Mouse (Mus musculus): ENCODE measurements at regions not wholly inside any gene's neighbourhood (a gene's known extent, or its start where the extent isn't known, plus 50 kb on each side); places are given as distances from the start of the nearest gene placed in this dataset.

DNA sequence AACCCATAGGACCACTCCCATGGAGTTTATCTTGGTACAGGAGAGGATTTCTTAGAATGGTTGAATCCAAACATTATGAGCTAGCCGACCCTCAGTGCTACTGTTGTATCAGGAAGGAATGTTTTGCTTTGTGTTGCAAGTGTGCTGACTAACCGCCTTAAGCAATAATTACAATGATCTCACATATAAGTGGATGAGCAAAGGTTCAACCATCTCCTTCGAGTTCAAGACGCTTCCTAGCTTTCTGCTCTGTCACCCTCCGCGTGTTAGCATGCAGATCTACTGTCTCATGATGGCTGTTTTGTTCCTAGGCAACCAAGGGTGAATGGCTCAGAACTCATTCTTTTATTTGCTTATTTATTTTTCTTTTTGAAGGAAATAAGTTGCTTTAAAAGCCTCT, 84.7 kb downstream of the Klf5 start:
- Histone ChIP-seq H3K4me1 (ENCODE audit: control insufficient read depth, insufficient read depth, low read length) (no peaks in the 10 kb centered on the region), H3K9ac (ENCODE audit: low read length) (no peak overlapping the region), H3K36me3 (ENCODE audit: control insufficient read depth, insufficient read depth, low read length) (no peaks in the 10 kb centered on the region), H3K4me3 (ENCODE audit: low read depth, low read length) (no peak overlapping the region), H3K9me3 (ENCODE audit: control insufficient read depth, low read length) (no peaks in the 10 kb centered on the region), H3K27me3 (ENCODE audit: control insufficient read depth, insufficient read depth, low read length) (no peaks in the 10 kb centered on the region), H3K4me2 (no peak overlapping the region), H3K27ac (ENCODE audit: low read depth, low read length) (no peak overlapping the region)
- 88% methylated on average over 6 of the region's 6 CpGs for WGBS
- DNase-seq (ENCODE audit: low spot score, missing footprints) = no peak
- ATAC-seq (ENCODE audit: low FRiP score) = no peak

DNA sequence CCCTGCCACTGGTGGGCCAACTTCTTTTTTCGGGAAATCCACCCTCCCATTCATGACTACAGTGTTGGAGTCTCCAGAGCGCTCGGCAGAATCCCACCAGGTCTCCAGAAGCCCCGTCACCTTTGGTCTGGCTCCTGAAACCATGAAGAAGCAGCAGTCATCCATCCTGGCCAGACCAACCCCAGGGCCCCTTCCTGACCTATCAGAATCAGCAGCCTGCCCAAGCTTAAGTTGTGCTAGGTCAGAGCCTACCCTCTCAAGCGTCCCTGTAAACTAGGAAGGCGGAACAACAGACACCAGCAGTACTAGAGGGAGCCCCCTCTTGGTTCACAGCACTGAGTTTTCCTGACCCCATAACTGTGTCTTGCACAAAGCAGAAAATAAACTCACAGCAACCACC, 89.1 kb downstream of the Klf5 start:
- H3K27ac ChIP-seq (ENCODE audit: low read depth, low read length) = no peak overlapping the region
- H3K9me3 ChIP-seq (ENCODE audit: control insufficient read depth, low read length) = no peaks in the 10 kb centered on the region
- ATAC-seq (ENCODE audit: low FRiP score) = no peak
- no peak for DNase-seq (ENCODE audit: low spot score, missing footprints)
- WGBS = 93% methylated on average over 6 of the region's 6 CpGs
- H3K9ac ChIP-seq (ENCODE audit: low read length) = no peak overlapping the region
- no peaks in the 10 kb centered on the region for H3K36me3 ChIP-seq (ENCODE audit: control insufficient read depth, insufficient read depth, low read length)
- H3K4me2 ChIP-seq = no peak overlapping the region
- H3K4me1 ChIP-seq (ENCODE audit: control insufficient read depth, insufficient read depth, low read length) = no peaks in the 10 kb centered on the region
- no peak overlapping the region for H3K4me3 ChIP-seq (ENCODE audit: low read depth, low read length)
- no peaks in the 10 kb centered on the region for H3K27me3 ChIP-seq (ENCODE audit: control insufficient read depth, insufficient read depth, low read length)

DNA sequence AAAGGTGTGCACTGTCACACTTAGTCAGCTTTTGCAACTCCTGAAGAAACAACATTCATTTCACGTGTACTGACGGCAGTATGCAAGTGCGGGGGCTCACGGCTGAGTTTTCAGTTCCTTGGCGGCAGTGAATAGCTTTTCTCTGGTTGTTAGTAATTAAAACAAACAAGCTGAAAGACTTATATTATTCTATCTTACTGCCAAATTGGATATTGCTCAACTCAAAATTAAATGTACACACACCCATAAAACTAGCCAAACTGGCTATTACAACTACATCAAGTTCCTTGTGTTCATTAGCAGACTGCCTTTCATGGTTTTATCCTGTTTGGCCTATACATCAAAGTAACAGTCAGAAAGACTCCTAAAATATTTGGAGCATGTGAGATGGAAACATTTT, 90.8 kb downstream of the Klf5 start:
- Histone ChIP-seq H3K27ac (ENCODE audit: low read depth, low read length) (no peak overlapping the region), H3K4me3 (ENCODE audit: low read depth, low read length) (no peak overlapping the region), H3K27me3 (ENCODE audit: control insufficient read depth, insufficient read depth, low read length) (no peaks in the 10 kb centered on the region), H3K4me2 (no peak overlapping the region), H3K36me3 (ENCODE audit: control insufficient read depth, insufficient read depth, low read length) (no peaks in the 10 kb centered on the region), H3K9me3 (ENCODE audit: control insufficient read depth, low read length) (no peaks in the 10 kb centered on the region), H3K9ac (ENCODE audit: low read length) (no peak overlapping the region), H3K4me1 (ENCODE audit: control insufficient read depth, insufficient read depth, low read length) (no peaks in the 10 kb centered on the region)
- DNase-seq (ENCODE audit: low spot score, missing footprints) (no peak), ATAC-seq (ENCODE audit: low FRiP score) (no peak)
- 93% methylated on average over 5 of the region's 5 CpGs for WGBS

DNA sequence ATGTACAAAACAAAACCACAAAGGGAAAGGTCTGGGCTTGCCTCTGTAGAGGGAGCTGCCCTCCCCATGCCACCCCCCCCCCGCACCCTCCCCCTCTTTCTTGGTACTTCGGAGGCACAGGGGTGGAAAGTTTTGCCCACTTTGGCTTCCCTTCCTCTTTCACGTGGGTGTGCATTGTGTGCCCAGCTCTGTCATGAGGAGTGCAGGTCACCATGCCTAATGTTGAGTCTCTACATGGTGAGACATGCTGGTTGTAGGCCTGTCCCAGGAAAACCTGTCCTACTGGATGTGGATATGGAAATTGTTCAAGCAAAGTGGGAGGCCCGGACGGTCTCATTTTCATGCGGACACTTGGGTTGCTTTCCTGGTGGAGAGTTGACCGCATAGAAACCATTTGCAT, 93.2 kb downstream of the Klf5 start:
- ATAC-seq (ENCODE audit: low FRiP score) (no peak), DNase-seq (ENCODE audit: low spot score, missing footprints) (no peak)

DNA sequence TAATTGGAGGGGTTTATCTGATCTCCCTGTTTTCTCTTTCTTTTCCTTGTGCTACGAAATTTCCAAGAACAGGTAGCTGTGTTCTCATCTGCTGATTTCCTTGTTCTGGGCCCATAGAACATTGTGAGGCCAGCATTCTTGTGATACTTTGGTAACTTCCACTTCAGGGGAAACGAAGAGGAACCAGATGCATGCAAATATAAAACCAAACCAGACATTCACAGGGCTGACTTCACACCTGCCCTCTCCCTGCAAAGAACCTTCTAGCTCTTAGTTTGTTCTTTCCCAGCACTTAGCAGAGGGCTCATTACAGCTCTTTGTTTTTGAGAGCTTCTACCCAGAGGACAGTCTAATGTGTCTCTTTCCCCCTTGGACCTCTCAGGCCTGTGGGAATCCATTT, 94.3 kb downstream of the Klf5 start:
- Histone ChIP-seq H3K9me3 (ENCODE audit: control insufficient read depth, low read length) (no peaks in the 10 kb centered on the region), H3K9ac (ENCODE audit: low read length) (no peak overlapping the region), H3K27ac (ENCODE audit: low read depth, low read length) (no peak overlapping the region), H3K4me1 (ENCODE audit: control insufficient read depth, insufficient read depth, low read length) (no peaks in the 10 kb centered on the region), H3K36me3 (ENCODE audit: control insufficient read depth, insufficient read depth, low read length) (no peaks in the 10 kb centered on the region), H3K4me3 (ENCODE audit: low read depth, low read length) (no peak overlapping the region), H3K27me3 (ENCODE audit: control insufficient read depth, insufficient read depth, low read length) (no peaks in the 10 kb centered on the region), H3K4me2 (no peak overlapping the region)
- WGBS = 85% methylated on average over 2 of the region's 2 CpGs
- DNase-seq (ENCODE audit: low spot score, missing footprints) (no peak), ATAC-seq (ENCODE audit: low FRiP score) (no peak)

More for the DNA sequence above, 93.2 kb downstream of the Klf5 start:
- Histone ChIP-seq H3K4me3 (ENCODE audit: low read depth, low read length) (no peak overlapping the region), H3K9me3 (ENCODE audit: control insufficient read depth, low read length) (no peaks in the 10 kb centered on the region), H3K4me2 (no peak overlapping the region), H3K27me3 (ENCODE audit: control insufficient read depth, insufficient read depth, low read length) (no peaks in the 10 kb centered on the region), H3K4me1 (ENCODE audit: control insufficient read depth, insufficient read depth, low read length) (no peaks in the 10 kb centered on the region), H3K36me3 (ENCODE audit: control insufficient read depth, insufficient read depth, low read length) (no peaks in the 10 kb centered on the region), H3K27ac (ENCODE audit: low read depth, low read length) (no peak overlapping the region), H3K9ac (ENCODE audit: low read length) (no peak overlapping the region)
- 87% methylated on average over 7 of the region's 7 CpGs for WGBS

DNA sequence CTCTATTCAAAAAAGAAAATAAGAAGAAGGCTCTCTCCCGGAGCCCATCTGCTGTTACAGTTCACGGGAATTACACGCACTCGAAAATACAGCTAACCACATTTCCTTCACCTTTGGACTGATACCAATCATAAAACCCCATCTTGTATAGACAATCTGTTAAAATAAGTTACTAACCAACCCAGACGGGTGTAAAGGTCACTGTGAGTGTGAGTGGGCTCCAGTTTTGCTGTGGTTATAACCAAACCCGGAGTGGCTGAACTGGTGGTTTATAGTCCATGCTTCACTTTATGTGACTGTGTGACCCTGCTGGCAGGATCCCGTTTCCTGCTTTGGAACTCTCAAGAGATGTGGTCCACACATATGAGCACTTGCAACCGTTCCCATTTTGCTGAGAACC, 95.1 kb downstream of the Klf5 start:
- DNase-seq (ENCODE audit: low spot score, missing footprints) (no peak), ATAC-seq (ENCODE audit: low FRiP score) (no peak)
- no peaks in the 10 kb centered on the region for H3K4me1 ChIP-seq (ENCODE audit: control insufficient read depth, insufficient read depth, low read length)
- no peaks in the 10 kb centered on the region for H3K9me3 ChIP-seq (ENCODE audit: control insufficient read depth, low read length)
- H3K36me3 ChIP-seq (ENCODE audit: control insufficient read depth, insufficient read depth, low read length) = no peaks in the 10 kb centered on the region
- no peak overlapping the region for H3K4me2 ChIP-seq
- H3K27ac ChIP-seq (ENCODE audit: low read depth, low read length) = no peak overlapping the region
- H3K27me3 ChIP-seq (ENCODE audit: control insufficient read depth, insufficient read depth, low read length) = no peaks in the 10 kb centered on the region
- no peak overlapping the region for H3K9ac ChIP-seq (ENCODE audit: low read length)
- H3K4me3 ChIP-seq (ENCODE audit: low read depth, low read length) = no peak overlapping the region
- WGBS = 94% methylated on average over 8 of the region's 8 CpGs

DNA sequence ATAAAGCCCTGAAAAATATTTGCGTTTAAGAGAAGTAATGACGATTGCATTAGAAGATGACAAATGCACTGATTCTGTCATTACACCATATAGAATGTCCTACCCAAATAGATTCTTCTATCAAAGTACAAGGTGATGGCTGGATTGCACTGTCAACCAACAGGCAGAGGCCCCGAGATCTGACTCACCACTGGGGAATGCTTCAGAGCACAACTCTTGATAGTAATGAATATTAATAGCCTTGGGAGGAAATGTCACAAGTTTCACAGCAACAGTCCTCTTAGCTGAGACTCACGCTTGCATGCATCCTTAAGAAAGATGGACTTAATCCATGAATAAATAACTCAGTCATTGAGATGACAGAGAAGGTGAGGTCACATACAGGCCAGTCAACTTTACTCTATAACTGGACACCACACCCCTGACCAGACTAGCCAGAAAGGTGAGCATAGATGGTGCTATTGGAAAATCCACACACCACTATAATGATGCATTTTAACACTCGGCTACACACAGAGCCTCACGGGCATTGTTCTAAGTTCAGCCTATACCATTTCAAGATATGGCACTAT, 104.8 kb downstream of the Klf5 start:
- DNase-seq (ENCODE audit: low spot score, missing footprints) (no peak), ATAC-seq (ENCODE audit: low FRiP score) (no peak)
- H3K36me3 ChIP-seq (ENCODE audit: control insufficient read depth, insufficient read depth, low read length) = no peaks in the 10 kb centered on the region
- H3K27ac ChIP-seq (ENCODE audit: low read depth, low read length) = no peak overlapping the region
- H3K9me3 ChIP-seq (ENCODE audit: control insufficient read depth, low read length) = no peaks in the 10 kb centered on the region
- no peak overlapping the region for H3K4me2 ChIP-seq
- no peak overlapping the region for H3K9ac ChIP-seq (ENCODE audit: low read length)
- H3K4me1 ChIP-seq (ENCODE audit: control insufficient read depth, insufficient read depth, low read length) = no peaks in the 10 kb centered on the region
- H3K27me3 ChIP-seq (ENCODE audit: control insufficient read depth, insufficient read depth, low read length) = no peaks in the 10 kb centered on the region
- H3K4me3 ChIP-seq (ENCODE audit: low read depth, low read length) = no peak overlapping the region
- 82% methylated on average over 6 of the region's 6 CpGs for WGBS

DNA sequence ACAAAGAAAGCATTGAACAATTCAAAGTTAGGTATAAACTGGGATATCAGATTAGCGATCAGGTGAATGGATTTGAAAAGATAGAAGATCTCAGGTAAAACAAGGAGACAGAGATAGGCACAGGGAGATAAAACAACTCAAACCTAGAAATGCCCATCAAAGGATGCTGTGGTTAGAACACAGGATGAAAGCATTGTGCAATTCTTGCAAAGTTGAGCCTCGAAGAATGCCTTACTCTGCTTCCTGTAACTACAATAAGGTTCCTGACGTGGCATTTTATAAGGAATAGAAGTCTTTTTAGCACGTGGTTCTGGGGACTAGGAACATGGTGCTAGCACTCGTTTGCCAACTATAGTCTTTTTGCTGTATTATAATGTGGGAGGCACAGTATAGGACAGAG, 106.7 kb downstream of the Klf5 start:
- H3K27ac ChIP-seq (ENCODE audit: low read depth, low read length) = no peak overlapping the region
- no peaks in the 10 kb centered on the region for H3K4me1 ChIP-seq (ENCODE audit: control insufficient read depth, insufficient read depth, low read length)
- no peak for DNase-seq (ENCODE audit: low spot score, missing footprints)
- no peak overlapping the region for H3K4me2 ChIP-seq
- H3K36me3 ChIP-seq (ENCODE audit: control insufficient read depth, insufficient read depth, low read length) = no peaks in the 10 kb centered on the region
- ATAC-seq (ENCODE audit: low FRiP score) = no peak
- H3K4me3 ChIP-seq (ENCODE audit: low read depth, low read length) = no peak overlapping the region
- H3K9ac ChIP-seq (ENCODE audit: low read length) = no peak overlapping the region
- H3K9me3 ChIP-seq (ENCODE audit: control insufficient read depth, low read length) = no peaks in the 10 kb centered on the region
- no peaks in the 10 kb centered on the region for H3K27me3 ChIP-seq (ENCODE audit: control insufficient read depth, insufficient read depth, low read length)
- 81% methylated on average over 5 of the region's 5 CpGs for WGBS

DNA sequence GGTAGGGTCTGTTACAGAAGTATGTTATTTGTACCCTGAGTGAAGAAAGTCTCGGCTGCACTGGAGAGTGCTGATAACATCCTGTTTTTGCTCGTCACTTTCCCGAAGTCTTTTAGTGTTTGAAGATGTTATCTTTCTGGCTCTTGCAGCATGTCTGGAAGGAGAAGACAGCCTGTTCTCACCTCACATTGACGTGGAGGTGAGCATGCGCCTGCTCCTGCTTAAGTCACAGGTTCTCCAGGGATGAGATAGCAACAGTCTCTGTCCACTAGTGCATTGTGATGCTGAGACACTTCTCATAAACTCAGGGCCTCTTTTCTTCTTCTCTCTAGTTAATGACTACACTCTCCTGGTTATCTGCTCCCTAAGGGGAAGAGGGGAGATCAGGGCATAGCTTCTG, 113.3 kb downstream of the Klf5 start:
- H3K9me3 ChIP-seq (ENCODE audit: control insufficient read depth, low read length) = no peaks in the 10 kb centered on the region
- no peaks in the 10 kb centered on the region for H3K36me3 ChIP-seq (ENCODE audit: control insufficient read depth, insufficient read depth, low read length)
- no peaks in the 10 kb centered on the region for H3K4me1 ChIP-seq (ENCODE audit: control insufficient read depth, insufficient read depth, low read length)
- H3K4me3 ChIP-seq (ENCODE audit: low read depth, low read length) = no peak overlapping the region
- no peak overlapping the region for H3K4me2 ChIP-seq
- no peak overlapping the region for H3K9ac ChIP-seq (ENCODE audit: low read length)
- 83% methylated on average over 5 of the region's 5 CpGs for WGBS
- H3K27me3 ChIP-seq (ENCODE audit: control insufficient read depth, insufficient read depth, low read length) = no peaks in the 10 kb centered on the region
- no peak for DNase-seq (ENCODE audit: low spot score, missing footprints)
- no peak overlapping the region for H3K27ac ChIP-seq (ENCODE audit: low read depth, low read length)
- ATAC-seq (ENCODE audit: low FRiP score) = no peak

DNA sequence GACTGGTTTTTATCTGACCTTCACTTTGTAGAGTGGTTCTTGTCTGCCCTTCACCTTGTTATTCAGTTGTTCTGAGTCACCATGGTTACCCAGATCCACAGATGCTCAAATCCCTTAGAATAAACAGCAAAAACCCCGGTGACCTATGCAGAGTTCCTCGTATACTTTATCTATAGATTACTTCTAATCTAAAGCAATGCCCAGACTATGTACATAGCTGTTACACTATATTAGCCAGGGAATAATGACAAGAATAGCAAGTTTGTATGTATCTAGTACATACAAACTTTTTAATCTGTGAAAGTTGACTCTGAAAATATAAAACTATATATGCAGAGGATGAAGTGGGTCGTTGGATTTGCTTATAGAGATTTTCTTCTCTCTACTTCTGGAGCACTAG, 117.7 kb downstream of the Klf5 start:
- 73% methylated on average over 3 of the region's 3 CpGs for whole genome bisulfite sequencing
- no peak overlapping the region for H3K4me3 ChIP-seq (ENCODE audit: low read depth, low read length)
- H3K27me3 ChIP-seq (ENCODE audit: control insufficient read depth, insufficient read depth, low read length) = no peaks in the 10 kb centered on the region
- H3K9me3 ChIP-seq (ENCODE audit: control insufficient read depth, low read length) = no peaks in the 10 kb centered on the region
- ATAC-seq (ENCODE audit: low FRiP score) (no peak), DNase-seq (ENCODE audit: low spot score, missing footprints) (no peak)
- no peak overlapping the region for H3K4me2 ChIP-seq
- H3K36me3 ChIP-seq (ENCODE audit: control insufficient read depth, insufficient read depth, low read length) = no peaks in the 10 kb centered on the region
- no peak overlapping the region for H3K9ac ChIP-seq (ENCODE audit: low read length)
- H3K4me1 ChIP-seq (ENCODE audit: control insufficient read depth, insufficient read depth, low read length) = no peaks in the 10 kb centered on the region
- H3K27ac ChIP-seq (ENCODE audit: low read depth, low read length) = no peak overlapping the region

Data from midbrain, embryonic 11.5 days (tissue).